Mouse (Mus musculus) forebrain, embryonic 11.5 days (tissue): ENCODE measurements around the gene Ubald2. TPM values are rescaled to one million over a fixed set of nuclear protein-coding genes. Genes with fewer than 3 reads are reported as not detected.
A peak's percentile ranks its signal among the peaks of the same experiment; 100 is the strongest.
"Not testable (repeated sequence)": the region's sequence is repeated elsewhere in the genome, so short reads cannot be mapped to it uniquely, and the experiment has no call there.

Experiments used
- ATAC-seq: fragments of 200-750 bp; cut with Nextera tagmentation; replicated peaks from 2 replicates; pipeline ENCODE4 v1.8.0; 2017; ENCODE audit warnings: moderate TSS enrichment; ENCODE audit not compliant: low FRiP score
- DNase-seq: peaks from one replicate; pipeline ENCODE4 v3.0.0-alpha.2; 2017; ENCODE audit warnings: low spot score
- H3K27ac ChIP-seq: fragments of 300-500 bp; sonication (generic); 2 replicates; pipeline ENCODE4 v1.5.1; 2014; ENCODE audit warnings: low read depth, low read length
- H3K27me3 ChIP-seq: fragments of 300-500 bp; sonication (generic); 2 replicates; pipeline ENCODE4 v1.6.1; 2014; ENCODE audit warnings: mild to moderate bottlenecking, low read length, mixed read lengths; ENCODE audit not compliant: control insufficient read depth, insufficient read depth
- H3K36me3 ChIP-seq: fragments of 300-500 bp; sonication (generic); 2 replicates; pipeline ENCODE4 v1.6.1; 2014; ENCODE audit warnings: mild to moderate bottlenecking, low read length, moderate library complexity, mixed read lengths; ENCODE audit not compliant: control insufficient read depth, insufficient read depth
- H3K4me1 ChIP-seq: fragments of 300-500 bp; sonication (generic); replicated peaks from 2 replicates; pipeline ENCODE4 v1.6.1; 2014; ENCODE audit warnings: low read length, mixed read lengths; ENCODE audit not compliant: control insufficient read depth, insufficient read depth
- H3K4me2 ChIP-seq: fragments of 300-500 bp; sonication (generic); 2 replicates; pipeline ENCODE4 v1.6.1; 2014; ENCODE audit warnings: low read depth, mild to moderate bottlenecking, low read length, moderate library complexity, mixed read lengths; ENCODE audit not compliant: severe bottlenecking
- H3K4me3 ChIP-seq: fragments of 300-500 bp; sonication (generic); 2 replicates; pipeline ENCODE4 v1.5.1; 2014; ENCODE audit warnings: low read depth, low read length
- H3K9ac ChIP-seq: fragments of 300-500 bp; sonication (generic); 2 replicates; pipeline ENCODE4 v1.6.1; 2014; ENCODE audit warnings: low read length
- H3K9me3 ChIP-seq: fragments of 300-500 bp; sonication (generic); 2 replicates; pipeline ENCODE4 v1.6.1; 2016; ENCODE audit warnings: low read length, mixed read lengths; ENCODE audit not compliant: control insufficient read depth
- WGBS: fragments of 180-500 bp; shearing (Covaris S2); extraction: QIAGEN DNeasy Blood & Tissue Kit; methylation state at CpG from one replicate; pipeline ENCODE4 v1.1.7; 2014; 5-methylcytosine and 5-hydroxymethylcytosine counted together
- polyA plus RNA-seq: library from polyadenylated mRNA; unstranded; fragments of >200 nt; fragmentation: Nextera tagmentation; extraction: Ambion mirVana; gene quantifications from 2 replicates; pipeline ENCODE4 v1.2.1, GENCODE M21; 2014

Ubald2 gene
- polyA plus RNA-seq, 1 experiment from 2014 or later = 80.2 TPM

DNA sequence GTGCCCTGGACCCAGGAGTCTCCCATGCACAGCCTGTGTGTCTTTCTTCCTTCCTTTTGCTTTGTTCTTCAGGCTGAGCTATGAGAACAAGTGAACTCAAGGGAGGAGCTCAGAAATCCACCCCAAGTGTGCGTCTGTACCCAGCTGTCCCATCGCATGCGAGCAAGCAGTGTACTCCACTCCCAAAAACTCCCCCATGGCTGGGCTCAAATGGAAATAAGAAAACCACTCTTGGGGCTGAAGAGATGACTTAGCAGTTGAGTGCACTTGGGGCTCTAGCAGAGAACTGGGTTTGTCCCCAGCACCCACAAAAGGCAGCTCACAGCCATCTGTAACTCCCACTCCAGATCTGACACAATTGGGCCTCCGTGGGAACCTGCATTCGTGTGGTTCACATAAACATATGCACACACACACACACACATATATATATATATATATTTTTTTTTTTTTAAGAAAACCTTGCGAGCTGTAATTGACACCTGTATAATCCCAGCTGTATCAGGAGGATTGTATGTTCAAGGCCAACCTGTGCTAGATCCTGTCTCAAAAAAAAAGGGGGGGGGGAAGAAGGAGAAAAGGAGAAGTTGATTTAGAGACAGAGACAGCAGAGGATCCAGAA is 14.9 kb upstream of the Ubald2 start:
- no peaks in the 10 kb centered on the region for H3K36me3 ChIP-seq
- DNase-seq (no peak), ATAC-seq (no peak)
- no peak overlapping the region for H3K9ac ChIP-seq
- no peaks in the 10 kb centered on the region for H3K27me3 ChIP-seq
- H3K9me3 ChIP-seq = no peaks in the 10 kb centered on the region
- H3K4me3 ChIP-seq = no peak overlapping the region
- no peaks in the 10 kb centered on the region; the same call in 1 of the 2 replicates for H3K4me1 ChIP-seq
- WGBS = 84% methylated on average over 6 of the region's 6 CpGs
- no peak overlapping the region for H3K27ac ChIP-seq
- H3K4me2 ChIP-seq = no peak overlapping the region

DNA sequence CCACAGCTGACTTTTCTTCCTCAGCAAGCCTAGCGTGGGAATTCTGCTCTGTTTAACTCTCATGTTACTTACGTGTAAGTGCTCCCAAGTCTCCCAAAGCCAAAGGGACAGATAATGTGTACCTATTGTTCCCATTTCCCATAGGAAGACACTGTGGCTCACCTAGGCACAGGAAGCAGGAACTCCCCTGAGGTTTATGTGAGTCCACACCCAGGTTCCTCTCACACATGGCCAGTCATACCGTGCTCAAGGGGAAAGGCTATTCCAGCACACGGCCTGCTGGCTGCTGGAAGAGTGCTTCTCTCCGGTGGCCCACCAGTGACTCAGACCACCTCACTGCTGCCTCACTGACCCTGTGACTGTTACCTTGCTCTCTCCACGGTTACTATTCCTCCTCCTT is 12.8 kb upstream of the Ubald2 start:
- no peak overlapping the region for H3K27ac ChIP-seq
- no peaks in the 10 kb centered on the region; the same call in 1 of the 2 replicates for H3K4me1 ChIP-seq
- WGBS = 76% methylated on average over 6 of the region's 6 CpGs
- H3K4me3 ChIP-seq = no peak overlapping the region
- H3K9me3 ChIP-seq = no peaks in the 10 kb centered on the region
- peak; percentile 42 for DNase-seq
- no peak overlapping the region for H3K9ac ChIP-seq
- no peak overlapping the region for H3K4me2 ChIP-seq
- no peak for ATAC-seq
- H3K36me3 ChIP-seq = no peaks in the 10 kb centered on the region
- no peaks in the 10 kb centered on the region for H3K27me3 ChIP-seq

DNA sequence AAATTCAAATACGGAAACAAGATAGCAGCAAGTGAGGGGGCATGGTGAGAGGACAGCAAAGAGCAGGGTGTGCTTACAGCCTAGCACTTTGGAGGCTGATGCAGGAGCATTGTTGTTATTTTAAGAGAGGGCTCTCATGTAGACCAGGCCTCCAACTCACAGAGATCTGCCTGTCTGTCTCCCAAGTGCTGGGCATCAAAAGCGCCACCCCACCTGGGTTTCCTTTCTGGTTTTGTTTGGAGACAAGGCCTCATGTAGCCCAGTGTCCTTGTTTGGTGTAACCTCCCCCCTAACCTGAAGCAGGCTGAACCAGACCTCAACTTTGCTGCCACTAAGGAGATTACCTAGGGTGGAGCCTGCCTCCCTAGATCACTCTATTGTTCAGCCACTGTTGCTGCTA is 11.3 kb upstream of the Ubald2 start:
- H3K27ac ChIP-seq = no peak overlapping the region
- DNase-seq (peak; percentile 34), ATAC-seq (no peak)
- H3K9me3 ChIP-seq = no peaks in the 10 kb centered on the region
- no peak overlapping the region for H3K4me3 ChIP-seq
- 71% methylated on average over 2 of the region's 2 CpGs for WGBS
- no peak overlapping the region for H3K9ac ChIP-seq
- no peak overlapping the region for H3K4me2 ChIP-seq
- H3K4me1 ChIP-seq = no peaks in the 10 kb centered on the region
- H3K36me3 ChIP-seq = no peaks in the 10 kb centered on the region
- no peaks in the 10 kb centered on the region for H3K27me3 ChIP-seq

DNA sequence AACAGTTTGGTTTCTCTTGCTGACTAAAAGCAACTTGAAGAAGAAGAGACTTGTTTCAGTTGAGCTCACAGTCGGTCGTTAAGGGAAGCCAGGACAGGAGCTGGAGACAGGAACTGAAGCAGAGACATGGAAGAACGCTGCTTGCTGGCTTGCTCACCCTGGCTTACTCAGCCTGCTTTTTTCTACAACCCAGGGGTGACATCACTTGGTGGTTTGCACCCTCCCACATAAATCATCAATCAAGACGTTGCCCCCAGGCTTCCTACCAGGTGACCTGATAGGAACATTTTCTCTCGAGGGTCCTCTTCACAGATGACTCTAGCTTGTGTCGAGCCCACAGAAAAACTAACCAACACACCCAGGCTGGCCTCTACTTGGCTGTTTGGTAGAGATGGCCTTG is 10.7 kb upstream of the Ubald2 start:
- H3K4me3 ChIP-seq = no peak overlapping the region
- DNase-seq (peak; percentile 30), ATAC-seq (no peak)
- H3K9me3 ChIP-seq = no peaks in the 10 kb centered on the region
- no peak overlapping the region for H3K27ac ChIP-seq
- no peaks in the 10 kb centered on the region for H3K27me3 ChIP-seq
- WGBS = 90% methylated on average over 6 of the region's 6 CpGs
- no peak overlapping the region for H3K4me2 ChIP-seq
- H3K4me1 ChIP-seq = no peaks in the 10 kb centered on the region
- no peak overlapping the region for H3K9ac ChIP-seq
- H3K36me3 ChIP-seq = no peaks in the 10 kb centered on the region

DNA sequence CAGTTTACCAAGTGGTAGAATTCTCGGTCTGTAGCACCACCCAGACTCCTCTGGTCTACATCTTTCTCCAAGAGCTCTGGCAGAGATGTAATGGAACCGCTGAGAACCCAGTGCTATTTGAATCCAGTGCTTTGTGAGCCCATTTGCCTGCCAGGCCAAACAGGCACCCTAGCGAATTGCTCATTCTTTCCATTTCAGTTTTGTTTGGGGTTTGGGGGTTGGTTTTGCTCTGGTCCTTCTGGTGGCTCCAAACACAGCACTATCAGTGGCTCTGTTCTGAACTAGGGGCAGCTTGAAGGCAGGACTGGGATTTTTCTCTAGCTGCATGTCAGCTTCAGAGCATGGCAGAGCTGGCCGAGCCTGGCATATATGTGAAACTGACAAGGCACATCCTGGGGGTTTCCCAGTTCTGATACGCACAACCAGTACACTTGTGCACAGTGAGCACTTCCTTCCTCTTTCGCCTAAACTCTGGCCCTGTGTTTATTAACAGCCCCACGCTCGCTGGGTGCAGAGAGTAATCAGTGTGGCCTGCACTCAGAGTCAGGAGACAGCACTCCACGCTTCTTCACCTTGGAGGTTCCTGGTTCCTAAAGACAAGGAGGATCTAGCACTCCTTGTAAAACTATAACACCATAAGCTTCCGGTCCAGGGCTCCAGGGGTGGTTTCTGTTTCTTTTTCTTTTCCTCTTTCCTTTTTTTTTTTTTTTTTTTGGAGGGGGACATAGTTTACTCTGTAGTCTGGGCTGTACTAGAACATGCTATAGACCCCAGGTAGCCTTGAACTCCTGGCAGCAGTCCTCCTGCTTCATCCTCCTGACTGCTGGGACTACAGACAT is 9.9 kb upstream of the Ubald2 start:
- Histone ChIP-seq H3K27me3 (no peaks in the 10 kb centered on the region), H3K9me3 (no peaks in the 10 kb centered on the region), H3K36me3 (no peaks in the 10 kb centered on the region), H3K4me2 (no peak overlapping the region), H3K9ac (no peak overlapping the region), H3K4me1 (no peaks in the 10 kb centered on the region), H3K4me3 (no peak overlapping the region), H3K27ac (no peak overlapping the region)
- WGBS = 90% methylated on average over 10 of the region's 10 CpGs
- DNase-seq (no peak), ATAC-seq (no peak)

DNA sequence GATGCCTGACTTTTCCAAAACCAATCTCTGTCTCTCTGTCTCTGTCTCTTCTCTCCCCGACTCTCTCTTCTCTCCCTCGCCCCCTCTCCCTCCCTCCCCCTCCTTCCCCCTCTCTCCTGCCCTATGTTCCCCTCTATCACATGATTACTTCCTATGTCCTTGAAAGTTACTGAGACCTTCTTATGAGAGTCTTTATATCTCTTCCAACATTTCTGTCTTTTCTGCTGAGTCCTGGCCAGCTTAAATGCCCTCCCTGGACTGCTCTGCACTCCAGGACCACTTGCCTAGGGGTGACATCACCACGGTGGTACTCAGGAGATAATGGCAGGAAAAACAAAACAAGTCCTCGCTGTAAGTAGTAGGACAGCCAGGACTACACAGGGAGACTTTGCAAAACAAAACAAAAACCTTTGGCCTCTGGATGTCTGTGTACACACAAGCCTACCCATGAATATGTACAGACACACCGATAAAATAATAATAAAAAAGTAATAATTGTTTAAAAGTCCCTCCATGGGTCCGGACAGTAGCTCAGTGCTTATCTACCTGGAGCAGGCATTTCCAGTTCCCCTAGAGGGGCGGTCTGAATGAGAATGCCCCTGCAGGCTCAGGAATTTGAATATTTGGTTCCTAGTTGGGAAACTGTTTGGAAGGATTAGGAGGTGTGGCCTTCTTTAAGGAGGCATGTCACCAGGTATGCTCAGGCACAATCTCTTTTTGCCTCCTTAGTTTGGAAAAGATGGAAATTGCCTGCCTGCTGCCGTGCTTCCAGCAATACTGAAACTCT is 9.1 kb upstream of the Ubald2 start:
- Histone ChIP-seq H3K4me3 (no peak overlapping the region), H3K36me3 (no peaks in the 10 kb centered on the region), H3K27ac (no peak overlapping the region), H3K9me3 (no peaks in the 10 kb centered on the region), H3K4me2 (no peak overlapping the region), H3K4me1 (no peaks in the 10 kb centered on the region), H3K27me3 (no peaks in the 10 kb centered on the region), H3K9ac (no peak overlapping the region)
- no peak for DNase-seq
- ATAC-seq = no peak
- WGBS = 66% methylated on average over 8 of the region's 8 CpGs

DNA sequence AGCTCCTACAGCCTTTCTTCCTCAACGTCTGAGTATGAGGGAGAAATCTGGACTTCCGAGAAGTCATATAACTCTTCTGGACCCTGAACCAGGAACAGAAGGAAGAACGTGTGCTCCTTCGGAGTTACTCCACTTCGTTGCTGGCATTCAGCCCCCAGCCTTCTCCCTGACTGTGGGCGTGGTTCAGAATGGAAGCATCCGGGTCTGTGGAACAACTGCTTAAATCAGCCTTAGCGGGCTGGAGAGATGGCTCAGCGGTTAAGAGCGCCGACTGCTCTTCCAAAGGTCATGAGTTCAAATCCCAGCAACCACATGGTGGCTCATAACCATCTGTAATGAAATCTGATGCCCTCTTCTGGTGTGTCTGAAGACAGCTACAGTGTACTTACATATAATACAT is 7.6 kb upstream of the Ubald2 start:
- 90% methylated on average over 11 of the region's 11 CpGs for WGBS
- H3K4me1 ChIP-seq, DNase-seq: not testable (repeated sequence)

DNA sequence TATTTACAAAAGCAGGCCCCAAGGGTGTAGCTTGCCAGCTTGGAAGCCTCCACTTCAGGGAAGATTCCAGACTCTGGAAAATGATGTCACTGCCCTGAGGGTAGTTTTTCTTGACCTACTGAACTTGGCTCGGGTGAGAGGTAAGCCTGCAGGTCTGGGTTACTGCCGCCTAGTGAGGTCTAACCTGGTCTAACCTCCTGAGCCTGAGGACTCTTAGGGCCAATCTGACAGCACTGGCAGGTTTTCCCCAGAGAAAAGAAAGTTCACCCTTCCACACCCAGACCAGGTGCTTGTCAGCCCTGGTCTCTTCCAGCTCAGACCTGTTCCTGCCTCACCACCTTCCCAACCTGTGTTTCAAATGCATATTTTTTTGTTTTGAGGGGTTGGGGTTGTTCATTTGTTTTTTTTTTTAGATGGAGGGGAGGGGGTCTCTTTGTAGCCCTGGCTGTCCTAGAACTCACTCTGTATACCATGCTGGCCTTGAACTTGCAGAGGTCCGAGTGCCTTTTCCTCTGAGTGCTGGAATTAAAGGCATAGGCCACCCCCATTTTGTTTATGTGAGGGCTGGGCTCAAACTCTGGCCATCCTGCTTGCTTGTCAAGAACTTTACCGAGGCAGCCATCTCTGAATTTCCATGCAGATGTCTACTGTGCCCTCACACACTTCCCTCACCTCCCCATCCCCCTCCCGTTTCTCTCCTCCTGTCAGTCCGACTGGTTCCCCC is 6.9 kb upstream of the Ubald2 start:
- no peak overlapping the region for H3K4me2 ChIP-seq
- no peak overlapping the region for H3K9ac ChIP-seq
- no peak overlapping the region for H3K4me3 ChIP-seq
- H3K9me3 ChIP-seq = no peaks in the 10 kb centered on the region
- 85% methylated on average over 6 of the region's 6 CpGs for WGBS
- ATAC-seq (no peak), DNase-seq (no peak)
- H3K36me3 ChIP-seq = no peaks in the 10 kb centered on the region
- H3K27ac ChIP-seq = no peak overlapping the region
- H3K27me3 ChIP-seq = peaks cover 3% of the 10 kb centered on the region; the same call in 1 of the 2 replicates
- no peaks in the 10 kb centered on the region for H3K4me1 ChIP-seq

More for the DNA sequence above, 7.6 kb upstream of the Ubald2 start:
- not testable (repeated sequence) for H3K27ac ChIP-seq, H3K4me2 ChIP-seq, H3K27me3 ChIP-seq, ATAC-seq, H3K4me3 ChIP-seq, H3K36me3 ChIP-seq, H3K9ac ChIP-seq, H3K9me3 ChIP-seq
